Comparison of ENCODE assay signal across 10 mouse cellular contexts in genomic region chr11:89921146-89921545, GRCm38 (mm10).
DNase-seq lines count a peak whose midpoint lies in the region; ATAC-seq and TF ChIP-seq lines count a peak whose summit lies in the region.
"Had no signal": no experiment of that assay in that cellular context is flagged by ENCODE, and none has a peak within 500 bp of the region (broad histone marks: within the 10 kb centered on the region; RNA-seq: fewer than 3 reads in every experiment).

No protein-coding gene starts in this region.

- H3K4me2 ChIP-seq in embryonic facial prominence, embryonic 14.5 days (ENCODE audit: low read depth, low read length): no peak overlapping the region
- H3K4me2 ChIP-seq in kidney, embryonic 15.5 days: no peak overlapping the region
- H3K4me2 ChIP-seq in limb, embryonic 14.5 days (replicated peaks; ENCODE audit: low read depth, low read length, severe bottlenecking): no peak overlapping the region
- H3K4me2 ChIP-seq: embryonic facial prominence, embryonic 12.5 days; midbrain, embryonic 12.5 days had no signal

- peak; percentile 2 for DNase-seq in cerebellum, adult 11 months
- peak; percentile 52 for DNase-seq in adrenal gland, adult 2 months
- DNase-seq in embryonic facial prominence, embryonic 14.5 days (ENCODE audit: low spot score): peak; percentile 83
- peak; percentile 47 for DNase-seq in limb, embryonic 14.5 days (ENCODE audit: low spot score)
- DNase-seq in right cerebral cortex, postnatal 4 days: peak; percentile 58
- DNase-seq in thymus, adult 18-20 months: no peak

- H3K36me3 ChIP-seq in embryonic facial prominence, embryonic 14.5 days (ENCODE audit: control insufficient read depth, insufficient read depth, low read length): no peaks in the 10 kb centered on the region
- no peaks in the 10 kb centered on the region for H3K36me3 ChIP-seq in kidney, embryonic 15.5 days
- H3K36me3 ChIP-seq in limb, embryonic 14.5 days (ENCODE audit: control insufficient read depth, insufficient read depth, low read length): no peaks in the 10 kb centered on the region
- H3K36me3 ChIP-seq: embryonic facial prominence, embryonic 12.5 days; midbrain, embryonic 12.5 days had no signal

- no peak for ATAC-seq in cerebellum, adult (ENCODE audit: insufficient number of reproducible peaks, low FRiP score, low TSS enrichment)
- peak; percentile 78; the same call in 1 of the 2 replicates for ATAC-seq in embryonic facial prominence, embryonic 14.5 days (ENCODE audit: low read depth)
- ATAC-seq in kidney, embryonic 15.5 days (replicated peaks; ENCODE audit: low FRiP score): peak; percentile 62; the same call in 1 of the 2 replicates
- peak; percentile 41; the same call in 1 of the 2 replicates for ATAC-seq in limb, embryonic 14.5 days (ENCODE audit: low FRiP score, low read depth)

- WGBS in embryonic facial prominence, embryonic 14.5 days: 30% methylated on average over 6 of the region's 6 CpGs
- WGBS in kidney, embryonic 15.5 days: 39% methylated on average over 6 of the region's 6 CpGs
- 39% methylated on average over 5 of the region's 6 CpGs for WGBS in limb, embryonic 14.5 days

- H3K4me1 ChIP-seq in embryonic facial prominence, embryonic 14.5 days (ENCODE audit: control insufficient read depth, insufficient read depth, low read length): peaks cover 11% of the 10 kb centered on the region; the same call in 1 of the 2 replicates
- no peaks in the 10 kb centered on the region for H3K4me1 ChIP-seq in kidney, embryonic 15.5 days
- no peaks in the 10 kb centered on the region for H3K4me1 ChIP-seq in limb, embryonic 14.5 days (ENCODE audit: control insufficient read depth, insufficient read depth, low read length)
- H3K4me1 ChIP-seq: embryonic facial prominence, embryonic 12.5 days; midbrain, embryonic 12.5 days had no signal

- H3K9ac ChIP-seq in embryonic facial prominence, embryonic 14.5 days (ENCODE audit: low read depth, low read length): no peak overlapping the region
- H3K9ac ChIP-seq in kidney, embryonic 15.5 days: no peak overlapping the region
- H3K9ac ChIP-seq in limb, embryonic 14.5 days (ENCODE audit: low read depth, low read length, severe bottlenecking): no peak overlapping the region
- H3K9ac ChIP-seq: embryonic facial prominence, embryonic 12.5 days; midbrain, embryonic 12.5 days had no signal

- no peak for TF ChIP-seq POLR2A in limb, embryonic 14.5 days (IDR thresholded peaks at IDR 0.05; ENCODE audit: borderline replicate concordance, extremely low read depth, insufficient read depth, insufficient read length)

- no peak overlapping the region for H3K27ac ChIP-seq in embryonic facial prominence, embryonic 14.5 days (replicated peaks; ENCODE audit: low read depth, low read length)
- H3K27ac ChIP-seq in kidney, embryonic 15.5 days: no peak overlapping the region
- H3K27ac ChIP-seq in limb, embryonic 14.5 days (replicated peaks; ENCODE audit: low read depth, low read length): no peak overlapping the region
- H3K27ac ChIP-seq: embryonic facial prominence, embryonic 12.5 days; midbrain, embryonic 12.5 days had no signal

- no peaks in the 10 kb centered on the region for H3K27me3 ChIP-seq in embryonic facial prominence, embryonic 14.5 days (replicated peaks; ENCODE audit: control insufficient read depth, insufficient read depth, low read length)
- no peaks in the 10 kb centered on the region for H3K27me3 ChIP-seq in kidney, embryonic 15.5 days
- no peaks in the 10 kb centered on the region for H3K27me3 ChIP-seq in limb, embryonic 14.5 days (ENCODE audit: control insufficient read depth, insufficient read depth, low read length)
- H3K27me3 ChIP-seq: embryonic facial prominence, embryonic 12.5 days; midbrain, embryonic 12.5 days had no signal

- H3K9me3 ChIP-seq in embryonic facial prominence, embryonic 14.5 days (ENCODE audit: control insufficient read depth, low read length): no peaks in the 10 kb centered on the region
- H3K9me3 ChIP-seq in kidney, embryonic 15.5 days (replicated peaks): no peaks in the 10 kb centered on the region
- H3K9me3 ChIP-seq in limb, embryonic 14.5 days (ENCODE audit: control insufficient read depth, low read length): no peaks in the 10 kb centered on the region
- H3K9me3 ChIP-seq: embryonic facial prominence, embryonic 12.5 days; midbrain, embryonic 12.5 days had no signal

- H3K4me3 ChIP-seq in embryonic facial prominence, embryonic 14.5 days (ENCODE audit: low read depth, low read length): no peak overlapping the region
- no peak overlapping the region for H3K4me3 ChIP-seq in kidney, embryonic 15.5 days (replicated peaks)
- H3K4me3 ChIP-seq in limb, embryonic 14.5 days (replicated peaks; ENCODE audit: low read length): no peak overlapping the region
- H3K4me3 ChIP-seq: embryonic facial prominence, embryonic 12.5 days; midbrain, embryonic 12.5 days had no signal

Comparison
In these comparisons a context has a peak if more than half of its experiments do, and no peak if none do; other contexts are left out.
1. DNase-seq: peak in cerebellum, adult 11 months (single experiment), adrenal gland, adult 2 months (single experiment), embryonic facial prominence, embryonic 14.5 days (single experiment), limb, embryonic 14.5 days (single experiment) and right cerebral cortex, postnatal 4 days (single experiment); none in thymus, adult 18-20 months (0 of 2).